Mouse (Mus musculus) 3134 (cell line): ENCODE measurements around the gene Bcdin3d.
"Not testable (repeated sequence)": the region's sequence is repeated elsewhere in the genome, so short reads cannot be mapped to it uniquely, and the experiment has no call there.

Source experiments
- DNase-seq: peaks from one replicate; pipeline ENCODE4 v3.0.0-alpha.2; 2011; ENCODE audit warnings: low spot score; ENCODE audit not compliant: insufficient read length; ENCODE audit errors: extremely low read depth

The Bcdin3d gene

DNA sequence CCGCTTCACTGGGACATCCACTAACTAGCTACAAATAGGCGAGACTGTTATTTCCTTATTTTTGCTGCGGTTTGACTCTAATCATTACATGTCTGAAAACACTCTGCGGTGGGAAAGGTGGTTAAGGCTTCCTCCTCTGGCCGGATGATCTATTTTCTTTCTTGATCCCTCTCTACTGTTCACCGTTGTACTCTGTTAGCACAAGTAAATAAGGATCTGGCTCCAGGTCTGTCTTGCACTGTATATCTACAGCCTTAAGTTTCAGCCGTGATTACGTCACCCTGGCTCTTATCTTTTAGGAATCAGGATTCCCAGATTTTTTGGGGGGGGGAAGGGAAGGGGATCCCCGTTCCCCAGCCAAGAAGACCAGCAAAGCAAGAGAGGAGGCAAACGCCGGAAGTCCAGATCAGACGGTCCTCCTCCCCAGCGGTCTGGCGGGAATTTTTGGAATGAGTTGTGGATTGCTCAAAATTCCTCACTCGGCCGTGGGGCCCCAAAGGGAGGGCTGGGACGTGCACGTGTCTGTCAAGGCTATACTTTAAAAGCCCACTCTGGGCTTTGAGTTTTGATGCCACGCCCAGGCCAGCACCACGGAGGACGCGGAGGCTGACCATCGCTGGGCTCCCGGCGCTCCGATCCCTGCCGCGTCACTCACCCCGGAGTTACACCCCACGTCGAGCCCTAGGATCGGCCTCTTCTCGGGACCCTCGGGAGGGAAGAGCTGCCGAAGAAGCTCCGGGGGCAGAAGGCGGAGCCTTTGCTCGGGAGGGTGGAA, 542 bp downstream of the Bcdin3d start:
- peak; percentile 85 for DNase-seq

DNA sequence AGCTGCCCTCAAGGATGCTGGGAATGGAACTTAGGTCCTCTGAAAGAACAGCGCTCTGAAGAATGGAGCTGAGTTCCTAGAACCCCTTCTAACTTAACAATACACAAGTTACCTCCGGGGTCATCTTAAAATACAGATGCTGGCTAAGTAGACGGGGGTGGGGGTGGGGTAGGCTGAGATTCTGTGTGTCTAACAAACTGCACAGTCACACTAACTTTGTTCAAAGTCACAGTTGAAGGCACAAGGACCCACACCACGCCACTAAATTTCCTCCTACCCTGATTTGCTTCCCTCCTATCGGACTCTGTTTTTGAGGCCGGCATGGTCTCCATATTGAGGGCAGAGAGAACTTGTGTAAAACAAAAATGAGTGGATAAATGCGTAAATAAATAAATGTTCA, 1.6 kb downstream of the Bcdin3d start:
- no peak for DNase-seq

DNA sequence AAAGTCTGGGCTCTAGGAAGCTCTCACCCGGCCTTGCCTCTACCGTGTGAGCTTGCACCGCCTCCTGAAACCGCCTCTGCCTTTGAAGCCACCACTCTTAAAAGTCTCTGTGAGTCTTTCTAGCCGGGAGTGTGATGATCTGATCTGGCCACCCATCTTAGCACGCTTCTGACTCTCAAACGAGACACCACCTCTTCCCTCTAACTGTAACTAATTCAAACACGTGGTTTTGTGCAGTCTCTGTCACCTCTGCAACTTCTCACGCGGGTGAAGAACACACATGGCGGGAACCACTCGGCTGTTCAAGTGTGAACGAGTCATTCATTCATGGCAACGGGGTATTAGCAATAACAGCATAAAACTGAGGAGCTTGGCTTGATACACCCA, 2.9 kb downstream of the Bcdin3d start:
- no peak for DNase-seq

- DNase-seq = no peak
Measured at GRCm38 (mm10) chr15:99470971-99471676, 3.4 kb downstream of the Bcdin3d start.

GRCm38 (mm10) chr15:99470224-99470761, 4.2 kb downstream of the Bcdin3d start:
- no peak for DNase-seq

GRCm38 (mm10) chr15:99469736-99470135, 4.8 kb downstream of the Bcdin3d start:
- no peak for DNase-seq

DNA sequence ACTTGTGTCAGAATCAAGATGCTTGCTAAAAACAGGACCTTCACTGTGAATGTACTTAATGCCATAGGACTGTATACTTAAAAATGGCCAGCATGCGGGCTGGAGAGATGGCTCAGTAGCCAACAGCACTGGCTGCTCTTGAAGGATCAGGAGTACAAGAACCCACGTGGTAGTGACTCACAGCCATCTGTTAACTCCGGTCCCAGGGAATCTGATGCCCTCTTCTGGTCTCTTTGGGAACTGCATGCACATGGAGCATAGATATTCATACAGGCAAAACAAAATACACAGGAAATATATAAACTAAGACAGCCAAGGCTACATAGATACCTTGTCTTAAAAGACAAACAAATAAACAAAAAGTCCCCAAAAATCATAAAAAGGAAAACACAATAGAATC, 5.5 kb downstream of the Bcdin3d start:
- peak; percentile 70 for DNase-seq

DNA sequence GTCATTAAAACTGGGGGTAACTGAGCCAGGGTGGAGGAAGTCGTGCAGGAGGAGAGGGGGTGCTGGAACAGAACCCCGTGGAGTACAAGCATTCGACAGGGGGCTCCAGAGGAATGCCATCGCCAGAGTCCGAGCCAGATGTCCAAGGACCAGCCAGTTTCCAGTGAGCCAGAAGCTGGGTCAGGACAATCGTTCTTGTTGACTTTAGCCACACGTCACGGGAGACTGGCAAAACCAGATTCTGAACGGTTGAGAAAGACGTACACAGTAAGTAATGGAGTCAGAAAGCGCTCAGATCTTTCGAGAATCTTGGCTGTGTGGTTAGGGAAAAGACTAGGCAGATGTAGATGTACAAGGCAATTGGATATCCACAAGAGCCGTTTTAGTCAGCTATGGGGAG, 11.3 kb downstream of the Bcdin3d start:
- DNase-seq = no peak

DNA sequence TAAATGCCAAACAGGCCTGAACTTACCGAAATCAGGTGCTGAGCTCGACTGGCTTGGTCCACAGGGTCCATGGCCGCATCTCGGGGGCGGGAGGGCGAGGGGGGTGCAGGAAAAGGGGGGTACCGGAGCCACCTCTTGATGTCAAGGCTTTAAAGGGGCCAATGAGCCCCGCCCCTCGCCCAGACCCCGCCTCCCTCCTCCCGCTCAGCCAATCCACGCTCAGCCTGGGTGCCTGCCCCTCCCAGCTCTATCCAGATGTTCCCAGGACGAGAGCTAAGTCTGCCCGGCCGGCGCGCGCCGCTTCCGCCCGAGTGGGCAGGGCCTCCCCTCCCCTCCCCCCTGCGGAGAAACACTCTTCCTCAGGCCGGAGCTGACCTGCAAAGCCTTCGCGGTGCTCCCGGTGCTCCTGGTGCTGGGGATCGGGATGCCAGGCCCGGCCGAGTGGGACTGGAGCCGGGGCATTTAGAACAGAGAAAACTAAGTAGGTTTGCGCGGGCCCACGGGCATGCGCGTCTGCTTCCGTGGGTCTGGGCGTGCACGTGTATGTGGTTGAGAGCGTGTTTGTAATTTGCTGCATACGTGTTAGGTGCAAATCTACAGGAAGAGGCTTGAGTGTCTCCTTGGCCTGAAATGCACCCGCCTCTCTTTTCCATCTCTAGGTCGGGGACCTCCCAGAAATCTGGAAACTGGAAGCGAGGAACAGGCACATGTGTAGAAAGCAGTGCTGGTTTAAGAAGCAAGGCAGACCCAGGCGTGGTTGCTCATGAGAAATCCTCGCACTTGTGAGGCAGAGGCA, 16.7 kb downstream of the Bcdin3d start, which contains the start of gene Nckap5l:
Gene Nckap5l, minus strand, starts transcription at position 143 of the 796 bp plus-strand sequence.
- DNase-seq = peak; percentile 95

GRCm38 (mm10) chr15:99456963-99457605, 17.4 kb downstream of the Bcdin3d start:
- DNase-seq = no peak

GRCm38 (mm10) chr15:99456338-99456962, 18.1 kb downstream of the Bcdin3d start:
- no peak for DNase-seq

GRCm38 (mm10) chr15:99455415-99455814, 19.1 kb downstream of the Bcdin3d start:
- DNase-seq = no peak

DNA sequence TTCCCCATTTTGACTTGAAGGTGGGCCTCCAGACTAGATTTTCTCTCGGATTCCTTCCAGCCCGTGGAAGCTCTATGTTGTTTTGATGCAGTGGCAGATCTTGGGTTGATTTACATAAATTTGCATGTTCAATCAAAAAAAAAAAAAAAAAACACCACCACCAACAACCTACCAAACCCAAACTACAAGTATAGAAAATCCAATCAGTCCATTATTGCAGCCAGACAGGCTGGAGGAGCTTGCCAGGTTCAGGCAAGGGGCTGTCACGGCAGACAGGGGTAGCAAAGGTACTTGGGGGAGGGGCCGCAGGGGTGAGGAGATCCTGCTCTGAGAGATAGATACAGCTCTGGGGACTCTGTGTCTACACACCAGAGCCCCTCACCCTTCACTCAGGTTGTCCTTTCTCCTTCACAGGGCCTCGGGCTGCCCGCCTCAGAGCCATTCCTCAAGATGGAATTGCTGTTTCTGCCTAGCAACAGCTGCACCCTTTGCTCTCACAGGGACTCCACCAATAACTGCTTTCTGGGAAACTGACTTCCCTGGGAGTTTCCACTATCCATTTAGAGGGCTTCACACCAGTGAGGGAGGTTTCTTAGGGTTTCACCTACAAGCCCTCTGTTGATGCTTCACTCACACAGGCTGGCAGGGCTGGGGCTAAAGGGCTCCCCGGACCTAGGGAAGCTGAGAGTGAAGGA, 19.8 kb downstream of the Bcdin3d start:
- DNase-seq = no peak

DNA sequence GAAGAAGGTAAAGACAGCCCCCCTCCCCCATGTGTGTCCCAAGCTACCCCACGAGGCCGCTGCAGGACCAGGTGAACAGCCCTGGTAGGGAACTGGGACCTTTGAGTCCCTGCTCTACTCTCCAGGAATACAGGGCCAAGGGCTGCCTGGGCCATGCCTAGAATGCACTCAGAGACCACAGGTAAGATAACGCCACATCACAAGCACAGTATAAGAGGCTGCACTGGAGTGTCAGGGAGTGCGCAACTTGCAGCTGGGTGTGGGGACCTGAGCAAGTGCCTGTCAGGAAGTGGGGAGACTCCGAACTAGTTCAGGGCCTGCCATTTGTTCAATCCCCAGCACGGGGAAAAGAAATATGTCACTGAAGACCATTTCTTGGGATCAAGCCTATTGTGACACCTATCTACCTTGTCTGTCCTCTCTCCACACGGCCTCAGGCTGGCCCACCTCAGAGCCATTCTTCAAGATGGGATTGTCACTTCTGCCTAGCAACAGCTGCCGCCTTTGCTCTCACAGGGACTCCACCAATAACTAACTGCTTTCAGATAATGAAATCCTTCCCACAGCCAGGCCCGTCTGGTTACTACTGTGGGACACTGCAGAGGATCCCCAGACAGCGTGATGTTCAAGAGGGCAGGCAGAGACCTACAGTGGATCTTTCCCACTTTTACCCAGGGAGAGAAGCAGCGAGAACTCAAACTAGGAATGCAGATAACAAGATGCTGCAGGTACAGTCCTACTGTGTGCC, 21.2 kb downstream of the Bcdin3d start:
- DNase-seq = no peak

DNA sequence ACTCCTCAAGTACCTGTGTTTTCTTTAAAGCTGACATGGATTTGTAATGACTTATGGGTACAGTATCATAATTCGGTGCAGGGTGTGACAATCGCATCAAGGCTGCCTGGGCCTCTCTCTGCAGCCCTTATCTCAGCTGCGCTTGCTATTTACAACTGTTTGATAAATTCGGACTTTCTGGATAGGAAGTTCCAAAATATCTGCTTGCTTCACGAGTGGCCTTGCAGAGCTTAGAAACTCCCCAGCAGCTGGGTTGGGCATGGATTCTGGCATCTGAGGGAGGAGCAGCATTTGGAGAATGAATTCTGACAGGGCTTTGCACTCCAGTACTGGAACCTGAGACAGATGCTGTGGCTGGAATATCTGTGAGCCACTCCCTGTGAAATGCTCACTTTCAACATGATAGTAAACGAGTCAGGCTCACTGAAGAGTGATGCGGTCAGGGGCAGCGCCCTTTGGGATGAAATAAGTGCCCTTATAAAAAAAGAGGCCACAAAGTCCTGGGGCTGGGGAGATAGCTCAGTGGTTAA, 24.7 kb downstream of the Bcdin3d start:
- DNase-seq = no peak

DNA sequence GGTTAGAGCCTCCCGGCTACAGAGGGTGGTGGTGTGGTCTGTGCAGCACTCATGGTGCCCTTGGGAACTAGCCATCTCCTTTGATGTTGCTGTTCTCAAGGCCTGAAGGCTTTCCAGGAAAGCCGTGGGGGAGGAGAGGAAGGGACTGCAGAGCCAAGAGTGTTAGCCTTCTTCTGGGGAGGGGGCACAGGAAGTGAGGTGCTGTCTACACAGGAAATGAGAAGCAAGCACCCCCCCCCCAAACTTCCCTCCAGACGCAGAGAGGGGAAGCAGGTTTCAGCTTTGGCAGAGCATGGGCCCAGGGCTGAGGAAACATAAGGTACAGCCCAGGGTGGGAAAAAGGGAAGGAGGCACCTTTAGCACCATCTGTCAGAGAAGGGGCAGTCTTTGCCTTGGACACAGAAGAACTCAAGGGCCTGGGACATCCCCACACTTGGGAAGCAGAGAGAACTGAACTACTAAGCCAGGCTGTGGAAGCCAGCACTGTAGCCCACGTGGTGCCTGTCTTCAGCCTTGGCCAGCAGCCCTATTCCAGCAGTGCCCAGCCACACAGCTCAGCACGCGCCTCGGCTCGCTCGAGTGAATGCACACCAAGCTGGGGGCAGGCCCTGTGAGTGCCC, 25.3 kb downstream of the Bcdin3d start:
- no peak for DNase-seq

GRCm38 (mm10) chr15:99446136-99446535, 28.4 kb downstream of the Bcdin3d start:
- DNase-seq = not testable (repeated sequence)

GRCm38 (mm10) chr15:99445567-99445966, 29.0 kb downstream of the Bcdin3d start:
- DNase-seq = no peak
